Mouse (Mus musculus): Measurements from ENCODE around the gene Lrch3.

DNA sequence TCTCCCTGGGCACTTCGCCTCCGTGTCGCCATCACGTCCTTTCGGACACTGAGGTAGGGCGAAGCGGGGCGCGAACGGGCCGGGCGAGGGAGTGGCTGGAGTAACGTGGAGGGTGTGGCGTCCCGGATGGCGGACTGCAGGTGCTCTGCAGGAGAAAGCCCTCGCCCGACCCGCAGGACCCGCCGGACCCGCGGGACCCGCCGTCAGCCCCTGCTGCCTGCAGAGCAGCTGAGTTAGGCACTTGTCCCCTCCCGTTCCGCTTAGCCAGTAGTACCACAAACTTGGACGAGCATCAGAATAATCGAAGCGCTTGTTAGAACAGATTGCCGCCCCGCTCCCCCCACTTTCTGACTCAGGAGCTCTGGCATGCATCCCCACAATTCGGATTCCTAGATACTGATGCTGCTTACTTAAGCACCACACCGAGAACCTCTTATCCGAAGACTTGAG lies 148.8 kb downstream of the Lrch3 start:
- TF ChIP-seq CTCF (conservative IDR thresholded peaks at IDR 0.05; ENCODE audit: insufficient read depth, insufficient read length, low read depth, low read length): no peak
- no peak for TF ChIP-seq POLR2A (IDR thresholded peaks at IDR 0.05; ENCODE audit: low read depth, low read length)

Measured in kidney, adult 2 months (tissue).